Mouse (Mus musculus): Measurements from ENCODE around the gene Upp1. TPM values are rescaled to one million over a fixed set of nuclear protein-coding genes. Genes with fewer than 3 reads are reported as not detected.
"Not testable (repeated sequence)": the region's sequence is repeated elsewhere in the genome, so short reads cannot be mapped to it uniquely, and the experiment has no call there.

Upp1 gene
- total RNA-seq, 2 experiments from 2014 or later, result 0.37 to 0.41 TPM

DNA sequence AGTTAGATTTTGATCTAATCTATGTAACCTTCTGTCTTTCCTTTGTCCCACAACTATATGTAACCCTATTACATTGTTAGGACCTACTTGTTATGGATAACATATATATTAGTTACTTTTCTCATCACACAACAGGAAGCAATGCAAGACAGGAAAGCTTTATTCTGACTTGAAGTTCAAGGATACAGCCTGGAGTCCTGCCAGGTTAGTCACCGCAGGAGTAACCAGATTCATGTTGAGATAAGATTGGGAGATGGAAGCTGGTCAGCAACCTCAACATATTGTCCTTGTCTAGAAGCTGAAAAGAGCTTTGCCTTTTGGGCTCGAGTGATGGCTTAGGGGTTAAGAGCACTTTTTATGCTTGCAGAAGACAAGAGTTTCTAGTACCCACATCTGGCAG, 30.3 kb downstream of the Upp1 start:
- no peak for DNase-seq
- intact Hi-C loops (cut with DNase I), result no loop called here

DNA sequence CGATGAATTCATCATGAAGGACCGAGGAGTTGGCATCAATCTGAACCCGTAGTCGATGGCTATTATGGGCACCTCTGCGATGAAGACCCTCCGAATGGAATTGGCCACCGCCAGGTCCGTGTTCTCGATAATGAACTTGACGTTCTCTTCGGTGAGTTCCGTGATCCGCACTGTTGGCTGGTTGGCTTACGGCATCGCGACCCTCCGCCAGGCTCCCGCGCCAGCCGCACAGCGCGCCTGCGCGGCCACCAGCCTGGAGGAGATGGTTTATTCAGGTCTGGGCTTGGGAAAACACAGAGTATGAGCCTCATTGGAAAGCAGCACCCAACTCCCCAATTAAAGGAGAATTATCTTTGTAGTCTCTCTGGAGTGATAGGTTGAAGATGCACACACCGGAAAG, 32.5 kb downstream of the Upp1 start:
- intact Hi-C loops (cut with DNase I); DNase-seq: not testable (repeated sequence)

DNA sequence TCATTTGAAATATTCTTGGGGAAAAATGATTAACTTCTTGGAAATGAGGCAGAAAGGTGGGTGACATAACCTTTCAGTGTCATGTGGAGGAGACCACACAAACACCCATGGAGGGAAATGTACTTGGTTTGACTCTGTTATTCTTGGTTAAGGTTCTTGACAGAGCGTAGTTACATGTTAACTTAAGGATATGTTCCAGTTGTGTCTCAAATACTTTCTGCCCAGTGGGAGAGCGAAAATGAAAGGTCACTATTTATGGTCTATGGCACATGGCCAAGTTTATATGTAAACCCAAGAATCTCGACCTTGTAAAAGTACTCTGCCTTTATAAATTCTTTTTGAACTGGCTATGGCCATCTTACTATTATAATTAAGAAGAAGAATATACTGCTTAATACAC, 42.0 kb downstream of the Upp1 start:
- DNase-seq, result no peak
- intact Hi-C loops (cut with DNase I), result no loop called here

DNA sequence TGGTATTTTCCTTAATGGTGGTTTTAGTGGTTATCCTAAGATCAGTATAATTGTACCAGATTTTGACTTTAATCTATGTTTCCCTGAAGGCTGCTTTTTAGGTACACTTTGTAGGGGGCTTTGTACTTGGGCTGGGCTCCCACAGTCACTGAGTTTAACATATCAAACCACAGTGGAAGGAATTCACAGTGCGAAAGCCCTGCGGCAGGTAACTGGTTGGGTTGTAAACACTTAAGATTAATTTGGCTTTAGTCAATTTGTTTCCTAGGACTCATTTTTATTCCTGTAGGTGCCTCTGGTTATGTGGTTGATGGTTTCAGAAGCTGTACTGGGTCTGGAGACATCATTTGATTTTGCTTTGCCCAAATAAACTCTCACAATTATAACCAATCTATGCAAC, 49.4 kb downstream of the Upp1 start:
- intact Hi-C loops (cut with DNase I), result no loop called here
- DNase-seq, result no peak

DNA sequence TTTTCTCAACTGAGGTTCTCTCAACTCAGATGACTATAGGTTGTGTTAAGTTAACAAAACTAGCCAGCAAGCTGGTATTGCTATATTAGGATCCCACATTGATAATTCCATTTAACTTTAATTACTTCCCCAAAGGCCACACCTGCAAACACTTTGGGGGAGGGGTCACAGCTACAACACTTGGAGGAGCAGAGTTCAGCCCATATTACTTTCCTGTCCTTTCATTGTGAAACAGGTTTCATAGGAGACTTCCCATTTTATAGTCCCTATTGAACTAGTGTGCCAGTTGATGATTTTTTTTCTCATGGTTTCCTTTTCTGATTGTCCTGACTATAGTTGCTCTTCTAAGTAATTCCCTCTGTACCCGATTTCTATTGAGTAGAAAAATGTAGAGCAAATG, 63.6 kb downstream of the Upp1 start:
- intact Hi-C loops (cut with DNase I), result no loop called here
- no peak for DNase-seq

Other genes with a start within 250 kb of the Upp1 start
- gene Pkd1l1, start 144.8 kb upstream of the Upp1 start, total RNA-seq (2021), result not detected
- 1 to 10 TPM; 7.0 to 7.7 TPM for gene Hus1, start 106.9 kb upstream of the Upp1 start, total RNA-seq (2021)
- gene Gm11992, start 69.5 kb upstream of the Upp1 start, total RNA-seq (2021), result not detected
- gene Sun3, start 69.1 kb upstream of the Upp1 start, total RNA-seq (2021), result not detected
- gene Abca13, start 73.8 kb downstream of the Upp1 start, total RNA-seq (2021), result not detected

Measured in gastrocnemius, postnatal 36 days (tissue).